Mouse (Mus musculus): Measurements from ENCODE around the gene Tbc1d5. TPM values are rescaled to one million over a fixed set of nuclear protein-coding genes. Genes with fewer than 3 reads are reported as not detected.

The Tbc1d5 gene
- polyA plus RNA-seq, 1 experiment = 18.5 TPM

DNA sequence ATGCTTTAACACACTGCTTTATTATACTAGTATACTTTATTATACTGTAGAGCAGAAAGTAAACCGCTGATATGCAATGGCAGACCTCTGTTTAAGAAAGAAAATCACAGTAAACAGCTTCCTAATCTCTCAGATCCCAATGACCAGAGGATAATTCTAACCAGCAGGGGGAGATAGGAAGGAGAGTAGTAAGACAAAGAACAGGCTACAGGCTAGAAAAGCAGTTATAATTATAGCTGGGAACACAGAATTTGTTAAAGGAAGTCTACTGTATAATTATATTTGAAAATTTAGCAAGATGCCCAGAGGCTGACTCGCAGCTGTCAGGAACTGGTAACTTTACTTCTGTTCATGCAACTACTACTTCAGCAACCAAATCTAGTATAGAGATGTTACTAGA is 68.0 kb downstream of the Tbc1d5 start:
- H3K27me3 ChIP-seq (ENCODE audit: control insufficient read depth, insufficient read depth, low read length) = no peaks in the 10 kb centered on the region
- H3K36me3 ChIP-seq (ENCODE audit: control insufficient read depth, insufficient read depth, low read length) = no peaks in the 10 kb centered on the region
- TF ChIP-seq POLR2A (IDR thresholded peaks at IDR 0.05; ENCODE audit: control insufficient read depth, low read depth, low read length) (no peak), CTCF (IDR thresholded peaks at IDR 0.05; ENCODE audit: control insufficient read depth, insufficient read depth, insufficient replicate concordance, low read depth, low read length) (no peak)
- H3K4me1 ChIP-seq (ENCODE audit: control insufficient read depth, insufficient read depth, low read length) = no peaks in the 10 kb centered on the region
- H3K4me3 ChIP-seq (ENCODE audit: control insufficient read depth, low read depth, low read length) = no peak overlapping the region
- H3K27ac ChIP-seq (ENCODE audit: control insufficient read depth, insufficient read depth, low read depth, low read length) = no peak overlapping the region

DNA sequence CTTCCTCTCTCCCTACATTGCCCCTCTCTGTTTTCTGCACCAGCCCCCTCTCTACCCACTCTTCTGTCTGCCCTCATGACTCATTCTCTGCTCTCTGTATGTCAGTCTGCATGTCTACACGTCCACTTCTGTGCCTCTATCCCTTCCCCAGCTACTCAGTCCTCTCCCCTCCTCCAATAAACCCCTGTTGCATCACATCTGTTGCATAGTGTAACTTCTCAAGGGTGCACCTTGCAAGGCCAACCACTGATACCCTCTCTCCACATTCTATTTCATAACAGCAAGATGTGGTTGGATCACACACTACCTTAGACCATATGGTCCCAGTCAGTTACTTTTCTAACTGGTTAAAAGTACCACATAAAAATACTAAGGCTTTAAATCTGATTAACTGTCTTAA is 74.9 kb downstream of the Tbc1d5 start:
- TF ChIP-seq POLR2A (IDR thresholded peaks at IDR 0.05; ENCODE audit: control insufficient read depth, low read depth, low read length) = no peak
- no peak for TF ChIP-seq CTCF (IDR thresholded peaks at IDR 0.05; ENCODE audit: control insufficient read depth, insufficient read depth, insufficient replicate concordance, low read depth, low read length)
- H3K27ac ChIP-seq (ENCODE audit: control insufficient read depth, insufficient read depth, low read depth, low read length) = no peak overlapping the region
- no peaks in the 10 kb centered on the region for H3K36me3 ChIP-seq (ENCODE audit: control insufficient read depth, insufficient read depth, low read length)
- no peaks in the 10 kb centered on the region for H3K4me1 ChIP-seq (ENCODE audit: control insufficient read depth, insufficient read depth, low read length)
- no peak overlapping the region for H3K4me3 ChIP-seq (ENCODE audit: control insufficient read depth, low read depth, low read length)
- no peaks in the 10 kb centered on the region for H3K27me3 ChIP-seq (ENCODE audit: control insufficient read depth, insufficient read depth, low read length)

DNA sequence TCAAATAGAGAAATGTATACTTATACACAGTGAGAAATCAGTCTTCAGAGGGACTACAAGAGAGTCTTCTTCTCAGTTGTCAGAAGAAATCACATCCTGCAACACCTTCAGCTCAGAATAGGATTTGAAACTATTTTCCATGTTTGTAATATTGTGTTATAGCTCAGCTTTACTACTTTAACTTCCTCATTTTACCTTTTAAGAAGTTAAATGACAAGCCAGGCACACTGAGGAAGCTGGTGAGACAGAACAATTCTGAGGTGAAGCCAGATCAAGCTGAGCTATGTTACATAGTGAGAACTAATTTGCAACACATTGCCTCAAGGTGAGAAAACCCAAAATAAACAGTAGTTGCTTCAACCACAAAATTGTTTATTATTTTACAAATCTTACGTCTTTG is 135.3 kb downstream of the Tbc1d5 start:
- H3K27ac ChIP-seq (ENCODE audit: control insufficient read depth, insufficient read depth, low read depth, low read length) = no peak overlapping the region
- no peak for TF ChIP-seq CTCF (IDR thresholded peaks at IDR 0.05; ENCODE audit: control insufficient read depth, insufficient read depth, insufficient replicate concordance, low read depth, low read length)
- no peak for TF ChIP-seq POLR2A (IDR thresholded peaks at IDR 0.05; ENCODE audit: control insufficient read depth, low read depth, low read length)
- no peaks in the 10 kb centered on the region for H3K27me3 ChIP-seq (ENCODE audit: control insufficient read depth, insufficient read depth, low read length)
- H3K36me3 ChIP-seq (ENCODE audit: control insufficient read depth, insufficient read depth, low read length) = no peaks in the 10 kb centered on the region
- no peaks in the 10 kb centered on the region for H3K4me1 ChIP-seq (ENCODE audit: control insufficient read depth, insufficient read depth, low read length)
- no peak overlapping the region for H3K4me3 ChIP-seq (ENCODE audit: control insufficient read depth, low read depth, low read length)

DNA sequence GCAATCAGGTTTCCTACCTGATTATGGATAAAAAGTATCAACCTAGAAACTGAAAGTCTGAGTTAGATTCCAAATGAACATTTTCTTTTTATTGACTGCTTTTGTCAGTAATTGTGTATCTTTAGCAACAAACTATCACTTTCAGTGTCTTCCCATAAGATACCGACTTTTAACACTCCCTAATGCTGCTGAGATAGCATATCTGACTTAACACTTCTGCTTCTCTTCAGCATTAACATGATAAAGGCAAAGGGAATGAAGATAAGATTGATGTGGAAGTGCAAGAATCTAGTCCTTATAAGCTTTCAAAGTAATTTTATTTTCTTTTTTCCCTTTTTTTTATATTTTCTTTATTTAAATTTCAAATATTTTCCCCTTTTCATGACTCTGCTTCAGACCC is 138.3 kb downstream of the Tbc1d5 start:
- no peaks in the 10 kb centered on the region for H3K4me1 ChIP-seq (ENCODE audit: control insufficient read depth, insufficient read depth, low read length)
- no peaks in the 10 kb centered on the region for H3K27me3 ChIP-seq (ENCODE audit: control insufficient read depth, insufficient read depth, low read length)
- no peaks in the 10 kb centered on the region for H3K36me3 ChIP-seq (ENCODE audit: control insufficient read depth, insufficient read depth, low read length)
- H3K27ac ChIP-seq (ENCODE audit: control insufficient read depth, insufficient read depth, low read depth, low read length) = no peak overlapping the region
- TF ChIP-seq CTCF (IDR thresholded peaks at IDR 0.05; ENCODE audit: control insufficient read depth, insufficient read depth, insufficient replicate concordance, low read depth, low read length) = no peak
- TF ChIP-seq POLR2A (IDR thresholded peaks at IDR 0.05; ENCODE audit: control insufficient read depth, low read depth, low read length) = no peak
- no peak overlapping the region for H3K4me3 ChIP-seq (ENCODE audit: control insufficient read depth, low read depth, low read length)

DNA sequence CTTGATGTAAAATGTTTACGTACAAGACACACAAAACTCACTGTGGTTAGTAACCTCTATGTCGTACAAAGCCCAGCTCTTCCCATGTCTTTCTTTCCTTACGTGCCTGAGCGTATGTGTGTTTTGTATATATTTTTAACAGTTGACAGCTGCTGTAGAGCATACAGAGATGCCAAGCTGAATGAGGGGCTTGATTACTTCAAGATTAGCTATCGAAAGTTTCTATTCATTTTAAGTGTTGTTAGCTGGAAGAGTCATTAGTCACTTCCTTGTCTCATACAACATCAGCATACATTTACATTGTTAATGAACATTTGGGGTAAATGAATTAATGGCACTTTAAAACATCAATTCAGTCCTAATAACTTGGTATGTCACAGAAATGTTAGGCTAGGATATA is 155.9 kb downstream of the Tbc1d5 start:
- Histone ChIP-seq H3K27ac (ENCODE audit: control insufficient read depth, insufficient read depth, low read depth, low read length) (no peak overlapping the region), H3K36me3 (ENCODE audit: control insufficient read depth, insufficient read depth, low read length) (no peaks in the 10 kb centered on the region), H3K4me3 (ENCODE audit: control insufficient read depth, low read depth, low read length) (no peak overlapping the region), H3K27me3 (ENCODE audit: control insufficient read depth, insufficient read depth, low read length) (no peaks in the 10 kb centered on the region), H3K4me1 (ENCODE audit: control insufficient read depth, insufficient read depth, low read length) (no peaks in the 10 kb centered on the region)
- TF ChIP-seq CTCF (IDR thresholded peaks at IDR 0.05; ENCODE audit: control insufficient read depth, insufficient read depth, insufficient replicate concordance, low read depth, low read length) (no peak), POLR2A (IDR thresholded peaks at IDR 0.05; ENCODE audit: control insufficient read depth, low read depth, low read length) (no peak)

DNA sequence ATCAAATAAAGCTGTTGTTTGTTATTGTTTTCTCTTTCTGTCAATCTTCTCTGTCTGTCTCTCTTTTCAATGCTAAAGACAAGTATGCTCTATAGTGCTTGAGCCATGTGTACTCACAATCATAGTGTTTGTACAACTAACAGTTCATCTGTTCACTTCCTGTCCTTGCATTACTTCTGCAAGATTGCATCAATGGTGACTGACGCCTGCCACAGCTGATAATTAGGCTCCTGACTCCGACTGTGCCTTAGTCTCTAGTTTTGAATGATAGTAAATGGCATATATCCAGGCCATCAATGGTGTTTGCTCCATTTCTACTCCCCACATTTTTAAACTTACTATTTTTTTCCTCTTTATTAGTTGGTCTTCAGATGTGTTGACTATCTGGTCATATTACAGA is 162.8 kb downstream of the Tbc1d5 start:
- H3K4me3 ChIP-seq (ENCODE audit: control insufficient read depth, low read depth, low read length) = no peak overlapping the region
- no peaks in the 10 kb centered on the region for H3K4me1 ChIP-seq (ENCODE audit: control insufficient read depth, insufficient read depth, low read length)
- TF ChIP-seq CTCF (IDR thresholded peaks at IDR 0.05; ENCODE audit: control insufficient read depth, insufficient read depth, insufficient replicate concordance, low read depth, low read length) (no peak), POLR2A (IDR thresholded peaks at IDR 0.05; ENCODE audit: control insufficient read depth, low read depth, low read length) (no peak)
- H3K36me3 ChIP-seq (ENCODE audit: control insufficient read depth, insufficient read depth, low read length) = no peaks in the 10 kb centered on the region
- no peaks in the 10 kb centered on the region for H3K27me3 ChIP-seq (ENCODE audit: control insufficient read depth, insufficient read depth, low read length)
- H3K27ac ChIP-seq (ENCODE audit: control insufficient read depth, insufficient read depth, low read depth, low read length) = no peak overlapping the region

DNA sequence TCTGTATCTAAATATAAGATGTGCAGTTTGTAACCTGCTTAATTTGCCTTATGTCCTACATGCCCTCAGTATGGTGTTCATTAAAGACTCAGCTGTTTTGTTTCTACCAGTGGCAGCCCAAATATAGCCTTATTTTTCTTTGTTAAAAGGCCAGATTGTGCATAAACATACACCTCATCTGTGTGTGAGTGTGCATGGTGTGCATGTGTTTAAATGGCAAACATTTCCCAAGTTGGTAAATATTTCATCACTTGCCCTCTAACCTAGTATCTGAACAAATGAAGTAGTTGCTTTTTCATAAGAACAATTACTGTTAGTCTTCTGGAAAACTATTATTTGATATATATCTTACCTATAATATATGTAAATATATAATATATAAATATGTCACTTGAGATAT is 165.2 kb downstream of the Tbc1d5 start:
- Histone ChIP-seq H3K36me3 (ENCODE audit: control insufficient read depth, insufficient read depth, low read length) (no peaks in the 10 kb centered on the region), H3K27ac (ENCODE audit: control insufficient read depth, insufficient read depth, low read depth, low read length) (no peak overlapping the region), H3K4me3 (ENCODE audit: control insufficient read depth, low read depth, low read length) (no peak overlapping the region), H3K4me1 (ENCODE audit: control insufficient read depth, insufficient read depth, low read length) (no peaks in the 10 kb centered on the region), H3K27me3 (ENCODE audit: control insufficient read depth, insufficient read depth, low read length) (no peaks in the 10 kb centered on the region)
- TF ChIP-seq POLR2A (IDR thresholded peaks at IDR 0.05; ENCODE audit: control insufficient read depth, low read depth, low read length) = no peak
- no peak for TF ChIP-seq CTCF (IDR thresholded peaks at IDR 0.05; ENCODE audit: control insufficient read depth, insufficient read depth, insufficient replicate concordance, low read depth, low read length)

DNA sequence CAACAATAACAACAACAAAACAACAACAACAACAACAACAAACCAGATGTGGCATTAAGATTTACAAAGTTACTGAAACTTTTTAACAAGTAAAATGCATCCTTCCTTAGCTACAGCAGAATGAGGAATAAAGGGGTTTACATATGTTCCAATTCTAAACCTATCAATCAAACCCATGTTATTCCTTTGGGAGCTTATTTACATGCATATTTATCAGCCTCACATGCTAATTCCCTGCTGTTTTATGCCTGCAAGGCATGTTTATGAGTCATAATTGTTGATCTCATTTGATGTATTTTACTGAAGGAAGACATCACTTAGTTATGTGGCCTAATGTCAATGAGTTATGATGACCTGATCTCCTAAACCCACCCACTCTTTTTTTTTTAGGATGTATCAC is 176.0 kb downstream of the Tbc1d5 start:
- Histone ChIP-seq H3K4me3 (ENCODE audit: control insufficient read depth, low read depth, low read length) (no peak overlapping the region), H3K36me3 (ENCODE audit: control insufficient read depth, insufficient read depth, low read length) (no peaks in the 10 kb centered on the region), H3K27me3 (ENCODE audit: control insufficient read depth, insufficient read depth, low read length) (no peaks in the 10 kb centered on the region), H3K4me1 (ENCODE audit: control insufficient read depth, insufficient read depth, low read length) (no peaks in the 10 kb centered on the region), H3K27ac (ENCODE audit: control insufficient read depth, insufficient read depth, low read depth, low read length) (no peak overlapping the region)
- TF ChIP-seq CTCF (IDR thresholded peaks at IDR 0.05; ENCODE audit: control insufficient read depth, insufficient read depth, insufficient replicate concordance, low read depth, low read length) = no peak
- no peak for TF ChIP-seq POLR2A (IDR thresholded peaks at IDR 0.05; ENCODE audit: control insufficient read depth, low read depth, low read length)

Data from testis, adult 2 months (tissue).